Mouse (Mus musculus) lung, postnatal 0 days (tissue): ENCODE measurements around the gene Fbln1.

Source experiments
- CTCF ChIP-seq: IDR thresholded peaks from 2 replicates; pipeline ENCODE4 v1.5.1; 2016; ENCODE audit warnings: antibody characterized with exemption, mild to moderate bottlenecking
- EP300 ChIP-seq: IDR thresholded peaks from 2 replicates; pipeline ENCODE4 v1.6.1; 2016; ENCODE audit warnings: antibody characterized with exemption, mild to moderate bottlenecking, control low read depth

DNA sequence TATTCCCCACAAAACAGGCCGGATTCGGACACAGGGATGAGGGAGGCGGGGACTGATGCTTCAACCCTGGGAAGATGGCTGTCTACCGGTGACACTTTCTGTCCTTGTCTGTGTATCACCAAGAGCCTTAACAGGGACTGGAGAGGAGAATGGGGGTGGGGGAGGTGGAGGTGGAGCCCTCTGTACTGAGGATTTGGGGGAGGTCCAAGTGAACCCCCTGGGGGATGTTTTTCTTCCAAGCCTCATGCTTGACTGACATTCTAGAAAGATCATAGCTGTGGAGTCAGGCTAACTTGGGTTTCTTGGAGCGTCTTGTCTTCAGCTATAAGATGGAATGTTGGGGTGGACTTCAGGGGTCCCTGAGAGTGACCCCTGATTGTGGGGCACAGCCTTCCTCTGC lies 40.3 kb downstream of the Fbln1 start:
- TF ChIP-seq CTCF = no peak
- TF ChIP-seq EP300 = no peak
